Mouse (Mus musculus): ENCODE data around the gene Wfdc3. TPM values are rescaled to one million over a fixed set of nuclear protein-coding genes. Genes with fewer than 3 reads are reported as not detected.

The Wfdc3 gene
- 0.49 and 0.56 TPM in 2 replicates for polyA plus RNA-seq (2015; fragmentation: Nextera tagmentation; extraction: Ambion mirVana)

DNA sequence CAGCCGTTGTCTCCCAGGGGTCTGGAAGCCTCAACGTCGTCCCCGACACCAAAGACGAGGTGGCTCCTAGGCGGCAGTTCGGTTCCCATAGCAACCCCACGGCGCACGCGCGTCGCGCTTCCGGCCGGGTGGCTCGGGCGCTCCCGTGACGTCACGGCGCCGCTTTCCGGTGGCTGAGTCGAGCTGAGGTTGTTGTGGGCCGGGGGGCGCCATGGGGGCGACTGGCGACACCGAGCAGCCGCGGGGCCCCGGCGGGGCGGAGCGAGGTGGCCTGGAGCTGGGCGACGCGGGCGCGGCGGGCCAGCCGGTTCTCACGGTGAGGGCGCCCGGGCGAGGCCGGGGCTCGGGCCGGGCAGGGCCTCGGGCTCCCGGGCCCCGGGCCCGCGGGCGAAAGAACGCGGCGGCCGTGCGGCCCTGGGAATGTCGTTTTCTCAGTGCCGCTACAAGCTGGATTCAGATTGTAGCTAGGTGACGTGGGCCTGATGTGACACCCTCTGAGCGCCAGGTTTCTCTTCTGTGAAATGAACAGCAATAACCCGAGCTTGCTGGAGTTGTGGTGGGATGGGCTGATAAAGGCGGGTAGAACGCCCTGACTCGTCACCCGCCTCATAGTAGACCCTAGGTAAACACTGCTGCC, at the start of gene Wfdc3, which contains the start of gene Dnttip1:
Gene Wfdc3 (minus strand): TSS at position 89 of the 637 bp plus-strand sequence.
Gene Dnttip1 (plus strand): TSS at position 141 of the 637 bp plus-strand sequence.
- peak; percentile 96 for DNase-seq (ENCODE audit: low spot score)

- peak; percentile 87 for DNase-seq (ENCODE audit: low spot score)
Measured at GRCm38 (mm10) chr2:164794293-164794692, 48.6 kb upstream of the Wfdc3 start.

GRCm38 (mm10) chr2:164793772-164794171, 48.0 kb upstream of the Wfdc3 start:
- DNase-seq (ENCODE audit: low spot score) = peak; percentile 32

DNA sequence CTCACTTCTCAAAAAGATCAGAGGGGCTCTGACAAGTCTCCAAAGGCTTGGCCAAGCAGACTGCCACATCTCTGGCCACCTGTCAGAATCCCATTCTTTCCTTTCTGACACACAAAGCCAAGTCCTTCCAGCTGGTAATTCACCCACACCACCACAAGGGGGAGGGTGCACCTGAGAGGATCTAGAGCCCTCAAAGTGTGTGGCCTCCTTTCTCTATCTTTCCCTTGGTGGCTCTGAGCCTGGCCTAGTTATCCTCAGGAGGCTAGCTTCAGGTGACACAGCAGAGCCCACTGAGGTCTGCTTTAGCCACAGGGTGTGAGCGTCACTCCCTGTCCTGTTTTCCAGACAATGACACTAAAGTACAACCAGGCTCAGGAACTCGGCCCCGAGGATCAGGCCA, 47.5 kb upstream of the Wfdc3 start:
- DNase-seq (ENCODE audit: low spot score) = peak; percentile 75

DNA sequence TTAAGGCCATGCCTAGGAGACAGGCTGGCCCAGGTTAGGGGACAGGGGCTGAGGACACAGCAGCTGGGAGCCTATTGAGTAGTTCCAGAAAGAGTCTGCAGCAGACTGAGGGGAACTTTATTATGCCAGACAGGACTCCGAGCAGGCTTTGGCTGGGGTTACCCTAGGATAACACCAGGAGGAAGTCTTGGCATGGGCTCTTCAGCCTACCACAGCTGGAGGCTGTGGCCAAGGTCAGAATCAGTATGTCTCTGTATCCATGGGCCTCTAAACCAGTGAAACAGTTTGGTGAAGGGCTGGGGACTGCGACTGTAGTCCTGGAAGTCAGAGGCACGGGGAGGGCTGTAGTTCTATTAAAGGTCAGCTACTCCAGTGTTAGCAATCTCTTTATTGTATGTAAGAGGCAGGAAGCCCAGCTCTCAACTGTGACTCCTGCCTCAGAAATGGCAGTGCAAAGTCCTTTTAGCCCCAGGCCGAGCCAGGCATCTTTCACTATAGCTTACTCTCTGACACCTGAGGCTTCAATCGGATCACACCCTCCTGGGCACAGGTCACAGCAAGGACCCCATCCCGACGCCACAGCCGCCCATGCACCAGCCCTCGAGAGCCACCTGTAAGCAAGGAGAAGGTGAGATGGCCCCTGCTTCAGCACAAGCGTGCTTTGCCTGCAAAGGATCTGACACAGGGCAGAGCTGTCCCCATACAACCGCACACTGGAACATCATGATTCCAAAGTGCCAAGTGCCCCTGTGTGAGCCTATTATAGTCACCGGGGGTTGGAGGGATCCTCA, 46.9 kb upstream of the Wfdc3 start:
- DNase-seq (ENCODE audit: low spot score) = no peak

GRCm38 (mm10) chr2:164791841-164792261, 46.1 kb upstream of the Wfdc3 start:
- DNase-seq (ENCODE audit: low spot score) = no peak

DNA sequence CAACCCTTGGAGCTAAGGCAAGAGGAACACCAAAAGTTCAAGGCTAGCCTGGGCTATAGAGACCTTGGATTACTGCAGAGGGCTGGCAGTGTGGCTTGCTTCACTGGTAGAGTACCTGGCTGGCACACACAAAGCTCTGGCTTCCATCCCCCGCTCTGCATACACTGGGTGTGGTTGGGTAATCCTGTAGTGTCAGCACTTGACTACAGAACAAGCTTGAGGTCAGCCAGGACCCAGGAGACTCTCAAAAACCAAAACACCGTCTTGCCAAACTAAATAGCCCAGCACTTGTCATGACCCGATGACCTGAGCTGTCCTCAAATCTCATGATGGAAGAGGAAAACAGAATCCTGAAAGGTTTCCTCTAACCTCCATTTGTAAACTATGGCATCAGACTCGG, 44.7 kb upstream of the Wfdc3 start:
- no peak for DNase-seq (ENCODE audit: low spot score)

- no peak for DNase-seq (ENCODE audit: low spot score)
Measured at GRCm38 (mm10) chr2:164788411-164788810, 42.7 kb upstream of the Wfdc3 start.

DNA sequence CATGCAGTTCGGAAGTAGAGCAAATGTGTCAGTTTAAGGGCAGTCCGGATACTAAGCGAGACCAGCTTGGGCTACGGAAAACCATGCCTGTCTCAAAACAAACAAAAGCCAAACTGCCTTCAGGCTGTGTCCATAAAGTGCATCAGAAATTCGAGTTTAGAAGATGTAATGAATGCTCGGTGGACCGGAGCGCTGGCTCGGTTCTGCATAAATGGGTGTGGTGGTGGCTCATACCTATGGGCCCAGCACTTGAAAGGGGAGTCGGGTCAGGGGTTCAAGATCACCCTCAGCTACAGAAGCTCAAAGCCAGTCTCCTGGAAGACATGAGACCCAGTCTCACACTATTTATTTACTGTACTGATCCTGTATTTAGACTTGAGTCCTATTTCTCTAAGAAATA, 42.0 kb upstream of the Wfdc3 start:
- no peak for DNase-seq (ENCODE audit: low spot score)

- DNase-seq (ENCODE audit: low spot score) = no peak
Measured at GRCm38 (mm10) chr2:164787032-164787431, 41.3 kb upstream of the Wfdc3 start.

GRCm38 (mm10) chr2:164786388-164786885, 40.7 kb upstream of the Wfdc3 start:
- DNase-seq (ENCODE audit: low spot score) = no peak

GRCm38 (mm10) chr2:164785481-164786387, 40.0 kb upstream of the Wfdc3 start, which contains the start of gene Snx21:
Gene Snx21, plus strand, starts transcription at chr2:164785823.
- peak; percentile 71 for DNase-seq (ENCODE audit: low spot score)

- DNase-seq (ENCODE audit: low spot score) = no peak
Measured at GRCm38 (mm10) chr2:164784869-164785420, 39.2 kb upstream of the Wfdc3 start.

GRCm38 (mm10) chr2:164783926-164784581, 38.3 kb upstream of the Wfdc3 start:
- DNase-seq (ENCODE audit: low spot score) = peak; percentile 39

DNA sequence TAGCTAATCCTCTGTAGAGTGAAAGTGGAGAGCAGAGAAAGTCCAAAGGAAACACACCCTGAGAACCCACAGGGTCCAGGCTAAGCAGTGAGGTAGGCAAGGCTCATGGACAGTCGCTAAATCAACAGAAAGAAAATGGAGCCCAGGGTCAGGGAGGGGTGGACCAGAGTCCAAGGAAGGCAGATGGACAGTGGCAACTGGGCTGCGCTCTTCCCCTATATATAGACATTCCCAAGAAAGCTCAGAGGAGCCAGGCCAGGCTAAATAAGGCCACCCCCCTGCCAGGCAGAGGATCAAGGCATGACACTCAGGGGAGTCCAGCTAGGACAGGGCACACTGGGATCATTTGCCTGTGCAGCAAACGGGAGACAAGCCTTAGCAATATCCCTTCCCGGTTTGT, 36.1 kb upstream of the Wfdc3 start:
- no peak for DNase-seq (ENCODE audit: low spot score)

DNA sequence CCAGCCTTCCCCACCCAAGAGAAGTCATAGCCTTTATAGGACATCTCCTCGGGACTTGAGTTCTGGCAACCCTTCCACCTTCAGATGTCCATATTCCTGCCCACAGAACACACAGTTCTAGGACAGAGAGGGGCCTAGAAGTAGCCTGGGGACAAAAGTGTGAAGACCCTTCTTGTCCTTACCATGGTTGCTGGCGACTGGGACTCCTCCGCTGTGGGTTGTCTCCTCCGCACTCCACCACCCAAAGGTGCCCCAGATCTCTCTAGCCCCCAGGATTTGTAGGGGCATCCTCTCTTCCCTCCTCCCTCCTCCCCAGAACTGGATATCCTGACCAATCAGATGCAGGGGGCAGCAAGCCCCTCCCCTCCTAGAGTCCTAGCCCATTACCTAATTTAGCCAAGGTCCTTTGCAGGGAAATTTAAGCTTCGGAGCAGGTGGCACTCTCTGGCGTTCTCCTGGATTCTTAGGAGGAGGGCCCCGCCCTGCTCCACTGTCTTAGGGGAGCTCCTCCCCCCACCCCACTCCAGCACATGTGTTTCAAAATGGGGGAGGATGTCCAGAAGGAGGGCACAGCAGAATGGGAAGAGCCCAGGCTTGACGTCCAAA, 33.9 kb upstream of the Wfdc3 start, which contains the start of gene Tnnc2:
Gene Tnnc2 (minus strand): TSS at position 487 of the 606 bp plus-strand sequence.
- no peak for DNase-seq (ENCODE audit: low spot score)

GRCm38 (mm10) chr2:164778809-164779208, 33.1 kb upstream of the Wfdc3 start:
- DNase-seq (ENCODE audit: low spot score) = no peak

DNA sequence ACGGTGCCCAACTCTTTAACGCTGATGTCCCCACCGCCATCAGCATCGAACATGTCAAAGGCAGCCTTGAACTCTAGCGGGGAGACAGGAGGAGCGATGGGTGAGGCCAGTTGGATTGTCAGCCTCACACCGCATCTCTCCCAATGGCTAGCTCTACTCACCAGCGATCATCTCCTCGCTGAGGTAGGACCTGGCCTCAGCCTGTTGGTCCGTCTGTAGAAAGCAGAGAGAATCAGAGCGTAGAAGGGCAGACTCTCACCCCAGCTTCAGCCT, 32.2 kb upstream of the Wfdc3 start:
- no peak for DNase-seq (ENCODE audit: low spot score)

- no peak for DNase-seq (ENCODE audit: low spot score)
Measured at GRCm38 (mm10) chr2:164777246-164778014, 31.7 kb upstream of the Wfdc3 start.

Data from thymus, postnatal 0 days (tissue).